Mouse (Mus musculus) intestine, postnatal 0 days (tissue): Measurements from ENCODE around the gene Gm42372. TPM values are rescaled to one million over a fixed set of nuclear protein-coding genes. Genes with fewer than 3 reads are reported as not detected.
"Not testable (repeated sequence)": the region's sequence is repeated elsewhere in the genome, so short reads cannot be mapped to it uniquely, and the experiment has no call there.

Source experiments
- ATAC-seq: fragments of 200-750 bp; cut with Nextera tagmentation; 2 replicates; pipeline ENCODE4 v1.8.0; 2017; ENCODE audit warnings: mild to moderate bottlenecking, moderate TSS enrichment, moderate library complexity
- H3K27ac ChIP-seq: fragments of 300-500 bp; sonication (generic); 2 replicates; pipeline ENCODE4 v1.5.1; 2014; ENCODE audit warnings: mild to moderate bottlenecking, low read depth, low read length, moderate library complexity
- H3K27me3 ChIP-seq: fragments of 300-500 bp; sonication (generic); replicated peaks from 2 replicates; pipeline ENCODE4 v1.6.1; 2014; ENCODE audit warnings: low read length, mixed read lengths; ENCODE audit not compliant: control insufficient read depth, insufficient read depth
- H3K36me3 ChIP-seq: fragments of 300-500 bp; sonication (generic); 2 replicates; pipeline ENCODE4 v1.6.1; 2014; ENCODE audit warnings: mild to moderate bottlenecking, moderate library complexity; ENCODE audit not compliant: control insufficient read depth, insufficient read depth
- H3K4me1 ChIP-seq: fragments of 300-500 bp; sonication (generic); replicated peaks from 2 replicates; pipeline ENCODE4 v1.6.1; 2014; ENCODE audit warnings: antibody characterized with exemption, low read length, mixed read lengths; ENCODE audit not compliant: control insufficient read depth, insufficient read depth
- H3K4me2 ChIP-seq: fragments of 300-500 bp; sonication (generic); replicated peaks from 2 replicates; pipeline ENCODE4 v1.6.1; 2014; ENCODE audit warnings: low read depth, mild to moderate bottlenecking, moderate library complexity
- H3K4me3 ChIP-seq: fragments of 300-500 bp; sonication (generic); 2 replicates; pipeline ENCODE4 v1.5.1; 2014; ENCODE audit warnings: low read depth, low read length
- H3K9ac ChIP-seq: fragments of 300-500 bp; sonication (generic); 2 replicates; pipeline ENCODE4 v1.6.1; 2014; ENCODE audit warnings: mild to moderate bottlenecking, low read depth, low read length
- H3K9me3 ChIP-seq: fragments of 300-500 bp; sonication (generic); 2 replicates; pipeline ENCODE4 v1.6.1; 2016; ENCODE audit warnings: mixed run types; ENCODE audit not compliant: control insufficient read depth
- CTCF ChIP-seq: sonication (generic); IDR thresholded peaks from 2 replicates; pipeline ENCODE4 v1.5.1; 2016; ENCODE audit warnings: low read depth, mild to moderate bottlenecking, control low read depth, antibody characterized with exemption, moderate library complexity
- WGBS: fragments of 180-500 bp; shearing (Covaris S2); extraction: QIAGEN DNeasy Blood & Tissue Kit; methylation state at CpG from one replicate; pipeline ENCODE4 v1.1.7; 2014; 5-methylcytosine and 5-hydroxymethylcytosine counted together
- polyA plus RNA-seq: library from polyadenylated mRNA; unstranded; fragments of >200 nt; fragmentation: Nextera tagmentation; extraction: Ambion mirVana; gene quantifications from 2 replicates; pipeline ENCODE4 v1.2.1, GENCODE M21; 2015

The Gm42372 gene
- polyA plus RNA-seq, 1 experiment from 2014 or later, result 0.09 TPM

GRCm38 (mm10) chr7:16949908-16950841 is 32.7 kb upstream of the Gm42372 start:
- ATAC-seq, result peak; percentile 52
- peak overlapping the region; percentile 60 for H3K4me2 ChIP-seq
- H3K9ac ChIP-seq, result no peak overlapping the region
- peaks cover 44% of the 10 kb centered on the region for H3K27me3 ChIP-seq
- H3K4me1 ChIP-seq, result peaks cover 10% of the 10 kb centered on the region; the same call in 1 of the 2 replicates
- 10% methylated on average over 29 of the region's 29 CpGs for WGBS
- H3K9me3 ChIP-seq, result no peaks in the 10 kb centered on the region
- H3K27ac ChIP-seq, result no peak overlapping the region
- H3K36me3 ChIP-seq, result no peaks in the 10 kb centered on the region
- peak; percentile 97 for TF ChIP-seq CTCF
- H3K4me3 ChIP-seq, result peak overlapping the region; percentile 12; the same call in 1 of the 2 replicates

GRCm38 (mm10) chr7:16950861-16951635 is 31.8 kb upstream of the Gm42372 start:
- WGBS, result 25% methylated on average over 18 of the region's 18 CpGs
- H3K4me2 ChIP-seq, result 0 out of 2 replicates have a peak overlapping the region, but pooled peaks have one; percentile 7
- H3K27ac ChIP-seq, result no peak overlapping the region
- peaks cover 35% of the 10 kb centered on the region for H3K27me3 ChIP-seq
- H3K9ac ChIP-seq, result no peak overlapping the region
- H3K9me3 ChIP-seq, result no peaks in the 10 kb centered on the region
- peaks cover 10% of the 10 kb centered on the region; the same call in 1 of the 2 replicates for H3K4me1 ChIP-seq
- no peaks in the 10 kb centered on the region for H3K36me3 ChIP-seq
- peak; percentile 86 for TF ChIP-seq CTCF
- ATAC-seq, result peak; percentile 71
- H3K4me3 ChIP-seq, result no peak overlapping the region

- not testable (repeated sequence) for H3K27ac ChIP-seq, H3K4me1 ChIP-seq, ATAC-seq, H3K9ac ChIP-seq, H3K36me3 ChIP-seq, H3K27me3 ChIP-seq, H3K9me3 ChIP-seq, H3K4me3 ChIP-seq, H3K4me2 ChIP-seq
- 55% methylated on average over 2 of the region's 2 CpGs for WGBS
Measured at GRCm38 (mm10) chr7:16953776-16954175, 29.1 kb upstream of the Gm42372 start.

- H3K36me3 ChIP-seq, result no peaks in the 10 kb centered on the region
- no peaks in the 10 kb centered on the region for H3K4me1 ChIP-seq
- no peaks in the 10 kb centered on the region for H3K9me3 ChIP-seq
- WGBS, result 75% methylated on average over 4 of the region's 4 CpGs
- no peak overlapping the region for H3K9ac ChIP-seq
- TF ChIP-seq CTCF, result no peak
- no peak overlapping the region for H3K27ac ChIP-seq
- H3K4me3 ChIP-seq, result no peak overlapping the region
- no peak for ATAC-seq
- no peaks in the 10 kb centered on the region for H3K27me3 ChIP-seq
- no peak overlapping the region for H3K4me2 ChIP-seq
Measured at GRCm38 (mm10) chr7:16955712-16956111, 27.2 kb upstream of the Gm42372 start.

GRCm38 (mm10) chr7:16956410-16957265 is 26.2 kb upstream of the Gm42372 start:
- Histone ChIP-seq H3K4me3 (no peak overlapping the region), H3K27ac (no peak overlapping the region), H3K9ac (no peak overlapping the region), H3K27me3 (no peaks in the 10 kb centered on the region), H3K36me3 (no peaks in the 10 kb centered on the region), H3K4me1 (no peaks in the 10 kb centered on the region), H3K9me3 (no peaks in the 10 kb centered on the region), H3K4me2 (no peak overlapping the region)
- no peak for TF ChIP-seq CTCF
- no peak for ATAC-seq
- 67% methylated on average over 15 of the region's 15 CpGs for WGBS
